Mouse (Mus musculus): ENCODE measurements around the gene Sept1.

DNA sequence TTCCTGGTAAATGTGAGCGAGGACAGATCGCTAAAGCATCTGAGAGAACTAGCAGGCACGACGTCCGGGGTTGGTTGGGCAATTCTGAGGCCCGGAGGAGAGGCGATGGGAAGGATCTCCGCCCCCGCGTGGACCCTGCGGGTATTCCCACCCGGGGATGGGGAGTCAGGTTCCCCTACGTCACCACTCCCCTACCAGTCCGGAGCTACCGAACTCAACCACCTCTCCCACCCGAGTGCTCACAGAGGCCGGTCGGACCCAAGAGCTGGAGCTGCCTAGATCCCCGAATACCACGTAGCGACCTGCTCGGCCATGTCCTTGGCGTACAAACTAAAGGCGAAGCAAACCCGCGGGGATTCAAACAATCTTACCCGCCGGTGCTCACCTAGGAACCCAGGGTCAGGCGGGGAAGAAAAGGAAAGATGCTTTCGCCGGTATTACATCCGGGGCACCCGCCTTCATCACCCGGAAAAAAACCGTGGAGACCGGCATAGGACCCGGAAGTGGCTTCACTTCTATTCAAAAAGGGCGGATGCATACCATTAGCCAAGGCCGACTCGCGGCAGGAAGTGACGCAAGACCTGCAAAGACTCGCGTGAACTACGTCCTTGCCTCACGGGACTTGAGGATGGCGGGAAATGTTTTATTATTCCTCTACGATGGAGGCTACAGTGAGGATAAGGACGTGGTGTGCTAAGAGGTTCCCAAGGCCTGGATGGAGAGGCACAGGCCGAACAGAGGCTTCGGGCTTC, 37.2 kb downstream of the Sept1 start, which contains the start of gene Cd2bp2:
- no peak for TF ChIP-seq CTCF (IDR thresholded peaks at IDR 0.05; ENCODE audit: borderline replicate concordance, insufficient read depth, low read depth, low read length)
- peak; percentile 45; the same call in 1 of the 2 replicates for TF ChIP-seq POLR2A (IDR thresholded peaks at IDR 0.05; ENCODE audit: borderline replicate concordance, insufficient read depth, low read length)

Measured in cerebellum, adult 2 months (tissue).